Mouse (Mus musculus): ENCODE measurements at regions not wholly inside any gene's neighbourhood (a gene's known extent, or its start where the extent isn't known, plus 50 kb on each side); places are given as distances from the start of the nearest gene placed in this dataset.
A peak's percentile ranks its signal among the peaks of the same experiment; 100 is the strongest.

DNA sequence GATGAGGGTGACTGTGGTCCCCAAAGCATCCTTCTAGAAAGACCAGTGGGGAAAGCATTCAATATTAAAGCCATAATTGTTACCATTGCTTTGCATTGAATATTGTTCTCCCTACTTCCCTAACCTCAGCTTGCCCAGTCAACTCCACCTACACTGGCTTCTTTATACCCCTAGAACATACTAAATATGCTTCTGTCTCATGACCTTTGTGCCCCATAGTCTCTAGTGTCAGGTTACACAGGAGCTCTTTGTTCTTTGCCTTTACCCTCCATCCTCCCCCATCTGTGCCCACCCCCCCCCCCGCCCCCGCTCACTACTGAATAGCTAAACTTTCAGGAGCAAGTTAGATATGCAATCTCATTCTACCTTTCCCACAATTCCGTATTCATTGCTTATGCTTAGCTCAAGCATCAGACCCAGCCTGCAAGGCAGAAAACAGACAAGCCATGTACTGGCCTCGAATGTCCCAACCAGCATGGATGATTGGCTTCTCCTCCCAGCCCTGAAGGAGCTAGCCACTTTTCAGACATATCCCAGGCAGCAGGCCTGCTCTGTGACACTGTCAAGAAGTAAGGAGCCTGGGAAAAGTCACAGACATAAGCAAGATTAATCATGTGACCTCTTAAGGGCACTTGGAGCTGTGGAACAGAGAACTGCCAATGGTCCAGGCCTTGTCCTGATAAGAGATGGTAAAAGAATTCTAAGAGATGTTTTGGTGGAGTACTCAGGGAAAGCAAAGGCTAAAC, 410.4 kb downstream of the Insc start:
- DNase-seq (ENCODE audit: extremely low spot score in 1 of 2, low spot score in 1 of 2) = no peak

DNA sequence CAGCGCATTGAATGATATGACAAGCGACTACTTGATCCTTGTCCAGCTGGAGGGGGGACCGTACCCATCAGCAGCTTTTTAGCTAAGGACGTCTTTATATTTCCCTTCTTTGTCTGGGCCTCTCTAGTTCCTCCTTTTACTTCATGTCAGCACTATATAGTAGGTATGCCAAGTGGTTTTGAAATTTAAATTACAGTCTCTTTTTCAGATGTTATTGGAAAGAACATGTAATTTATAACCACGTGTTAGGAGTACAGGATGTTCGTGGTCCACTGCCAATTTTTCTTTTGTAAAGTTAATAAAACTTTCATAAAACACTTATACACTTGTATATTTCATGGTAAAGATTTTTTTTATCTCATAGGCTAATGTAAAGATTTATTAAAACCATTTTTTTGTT, 426.5 kb downstream of the Insc start:
- no peak for DNase-seq (ENCODE audit: extremely low spot score in 1 of 2, low spot score in 1 of 2)

DNA sequence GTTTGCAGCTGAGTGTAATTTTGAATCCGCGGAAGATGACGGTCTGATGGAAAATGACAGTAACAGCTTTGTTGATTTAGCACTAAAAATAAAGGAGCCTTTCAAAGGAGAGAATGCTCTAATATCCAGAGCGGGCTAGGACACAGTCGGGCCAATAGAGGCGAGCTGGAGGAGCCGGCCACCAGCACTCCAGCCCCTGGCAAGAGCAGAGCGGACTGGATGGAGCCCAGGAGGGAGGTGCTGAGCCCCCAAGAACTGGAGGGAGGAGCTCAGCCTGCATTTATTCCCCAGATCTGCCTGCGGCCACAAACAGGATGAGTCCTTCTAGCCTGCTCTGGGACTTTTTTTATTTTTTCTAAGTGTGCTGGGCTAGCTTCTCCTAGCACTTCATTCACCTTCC, 426.9 kb downstream of the Insc start:
- peak in 1 of 2 experiments; percentile 18 for DNase-seq (ENCODE audit: extremely low spot score in 1 of 2, low spot score in 1 of 2)

DNA sequence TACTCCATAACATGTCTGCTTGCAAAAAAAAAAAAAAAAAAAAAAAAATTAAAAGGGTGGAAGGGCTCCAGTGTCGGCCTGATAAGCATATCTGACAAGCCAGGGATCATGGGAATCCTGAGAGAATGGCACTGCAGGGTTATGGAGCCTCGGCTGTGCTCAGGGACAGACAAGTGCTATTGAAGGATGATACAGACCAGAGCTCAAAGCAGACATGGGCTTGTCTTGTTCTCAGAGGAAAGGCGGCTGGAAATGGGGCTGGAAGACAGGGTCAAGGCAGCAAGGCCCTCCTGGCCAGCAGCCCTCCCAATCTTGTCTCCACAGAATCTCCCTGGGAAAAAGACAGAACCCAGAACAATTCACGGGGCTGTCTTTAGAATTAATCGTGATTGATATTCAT, 449.0 kb downstream of the Insc start:
- no peak for DNase-seq (ENCODE audit: extremely low spot score in 1 of 2, low spot score in 1 of 2)

DNA sequence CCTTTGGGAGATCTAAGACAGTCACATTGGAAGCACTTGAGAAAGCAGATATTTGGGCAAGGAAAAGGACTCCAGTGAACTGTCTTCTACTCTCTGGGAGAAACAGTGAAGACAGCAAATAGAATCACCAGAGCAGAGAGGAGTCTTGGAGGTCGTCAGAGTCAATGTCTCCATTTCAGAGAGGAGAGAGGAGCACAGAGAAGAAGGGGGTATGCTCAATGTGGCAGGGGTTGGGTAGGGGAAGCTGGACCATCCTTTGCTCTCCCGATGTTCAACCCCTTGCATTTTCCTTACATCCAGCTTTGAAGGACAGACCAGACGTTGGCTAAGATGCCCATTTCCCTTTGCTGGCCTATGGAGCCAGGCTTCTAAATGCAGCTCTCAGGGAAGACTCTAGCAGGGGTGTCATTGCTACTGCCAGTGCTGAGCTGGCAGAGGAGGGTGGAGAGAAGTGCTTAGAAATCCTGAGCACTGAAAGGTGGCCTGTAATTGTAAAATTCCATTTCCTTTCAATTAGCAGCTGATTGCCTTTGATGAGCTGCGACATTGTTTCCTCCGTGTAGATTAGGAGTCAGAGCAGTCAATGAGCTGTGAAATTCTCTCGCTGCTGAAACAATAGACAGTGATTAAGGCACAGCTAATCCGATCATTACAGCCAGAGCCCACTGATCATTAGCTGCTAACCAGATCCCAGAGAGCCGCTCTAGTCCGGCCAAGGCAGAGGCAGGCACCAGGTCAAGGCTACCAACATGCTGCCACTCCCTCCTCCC, 449.7 kb downstream of the Insc start:
- no peak for DNase-seq (ENCODE audit: extremely low spot score in 1 of 2, low spot score in 1 of 2)

DNA sequence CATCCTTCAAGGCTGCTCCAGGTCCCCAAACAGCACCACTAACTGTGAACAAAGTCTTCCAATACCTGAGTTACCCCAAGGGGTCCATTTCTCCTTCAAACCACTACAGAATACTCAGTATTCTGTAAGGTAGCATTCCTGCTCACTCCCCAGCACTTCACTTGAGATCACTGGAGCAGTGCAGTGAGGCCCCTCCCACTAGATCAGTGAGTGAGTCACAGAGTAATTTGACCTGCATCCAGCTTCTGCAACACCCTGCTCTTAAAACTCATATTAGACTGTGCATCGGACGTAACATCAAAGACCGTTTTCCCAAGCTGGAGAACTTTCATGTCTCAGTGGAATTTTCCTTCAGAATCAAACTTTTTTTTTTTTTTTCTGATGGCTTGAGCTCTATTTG, 461.4 kb downstream of the Insc start:
- no peak for DNase-seq (ENCODE audit: extremely low spot score in 1 of 2, low spot score in 1 of 2)

DNA sequence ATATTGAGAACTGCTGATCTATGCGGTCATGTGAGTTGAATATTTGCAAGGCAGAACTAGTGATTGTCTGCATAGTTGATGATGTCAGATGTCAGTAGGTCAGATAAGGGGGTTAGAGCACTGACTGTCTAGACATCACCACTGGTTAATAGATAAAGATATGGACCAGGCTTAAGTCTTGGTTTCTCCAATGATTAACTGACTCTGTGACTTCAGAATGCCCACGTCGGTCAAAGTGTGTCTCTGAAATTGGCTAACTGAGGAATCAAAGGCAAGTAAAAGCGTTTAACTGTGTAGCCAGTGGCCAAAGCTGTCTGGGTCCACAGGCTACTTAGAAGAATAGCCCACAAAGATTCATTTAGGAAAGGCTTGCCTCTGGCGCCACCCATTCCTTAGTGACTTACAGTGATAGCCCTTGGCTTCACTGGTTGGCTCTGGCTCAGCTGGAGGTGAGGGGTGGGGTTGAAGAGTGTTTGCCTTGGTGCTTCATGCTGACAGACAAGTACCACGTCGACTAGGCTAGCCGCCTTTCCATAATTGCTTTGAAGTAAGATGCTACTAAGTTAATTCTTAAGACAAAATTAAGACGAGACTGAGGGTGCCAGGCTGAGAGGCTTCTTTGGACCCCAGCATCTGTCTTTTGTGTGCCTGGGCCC, 463.1 kb downstream of the Insc start:
- no peak for DNase-seq (ENCODE audit: extremely low spot score in 1 of 2, low spot score in 1 of 2)

DNA sequence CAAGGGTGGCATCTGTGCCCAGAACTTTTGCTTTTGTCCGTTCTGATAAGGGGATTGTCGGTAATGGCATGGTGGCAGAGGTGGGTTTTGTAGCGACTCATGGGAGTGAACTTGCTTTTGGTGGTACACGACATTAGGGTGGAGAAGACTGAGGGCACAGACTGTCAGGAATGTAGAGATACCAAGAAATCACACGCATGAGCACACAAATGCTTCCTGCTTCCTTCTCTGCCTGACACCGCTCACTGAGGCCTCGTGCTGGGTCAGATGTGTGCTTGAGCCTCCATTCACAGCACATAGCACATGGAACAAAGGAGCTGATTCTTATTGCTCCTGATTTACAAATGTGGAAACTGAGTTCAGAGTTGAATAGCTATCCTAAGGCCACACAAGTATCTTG, 465.3 kb downstream of the Insc start:
- no peak for DNase-seq (ENCODE audit: extremely low spot score in 1 of 2, low spot score in 1 of 2)

DNA sequence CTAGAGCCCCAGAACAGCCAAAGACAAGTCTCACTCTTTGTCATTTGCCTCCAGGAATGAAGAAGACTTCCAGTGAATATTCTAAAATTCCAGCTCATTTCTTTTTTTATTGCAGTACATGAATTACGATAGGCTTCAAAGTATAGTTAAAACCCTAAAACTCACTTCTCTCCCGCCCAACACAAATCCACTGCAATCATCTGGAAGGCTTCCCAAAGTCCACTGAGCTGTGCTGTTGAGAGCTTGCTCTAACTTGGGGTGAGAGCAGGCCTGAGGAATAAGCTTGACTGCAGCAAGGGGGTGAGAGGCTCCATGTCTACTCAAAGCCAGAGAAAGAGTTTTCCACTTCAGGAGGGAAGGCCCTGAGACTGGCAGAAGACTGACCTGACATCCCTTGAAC, 466.5 kb downstream of the Insc start:
- no peak for DNase-seq (ENCODE audit: extremely low spot score in 1 of 2, low spot score in 1 of 2)

DNA sequence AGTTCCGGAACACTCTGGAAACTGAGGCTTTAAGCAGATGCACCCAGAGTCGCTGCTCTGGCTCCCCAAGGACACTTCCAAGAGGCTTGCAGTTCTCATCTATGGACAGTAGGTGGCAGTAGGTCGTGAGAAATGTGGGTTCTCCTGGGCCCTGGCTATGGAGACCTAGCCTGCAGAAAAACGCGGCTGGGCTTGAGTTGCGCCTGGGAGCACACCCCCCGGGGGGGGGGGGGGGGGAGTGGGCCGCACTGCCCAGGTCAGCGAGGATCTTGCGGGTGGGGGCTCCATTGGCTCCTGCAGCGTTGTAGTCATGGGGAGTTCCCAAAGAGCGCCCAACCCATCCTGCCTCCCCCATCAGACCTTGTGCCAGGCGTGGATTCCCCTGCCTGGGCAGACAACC, 473.3 kb downstream of the Insc start:
- DNase-seq (ENCODE audit: extremely low spot score in 1 of 2, low spot score in 1 of 2) = peak; percentile 56 to 67

DNA sequence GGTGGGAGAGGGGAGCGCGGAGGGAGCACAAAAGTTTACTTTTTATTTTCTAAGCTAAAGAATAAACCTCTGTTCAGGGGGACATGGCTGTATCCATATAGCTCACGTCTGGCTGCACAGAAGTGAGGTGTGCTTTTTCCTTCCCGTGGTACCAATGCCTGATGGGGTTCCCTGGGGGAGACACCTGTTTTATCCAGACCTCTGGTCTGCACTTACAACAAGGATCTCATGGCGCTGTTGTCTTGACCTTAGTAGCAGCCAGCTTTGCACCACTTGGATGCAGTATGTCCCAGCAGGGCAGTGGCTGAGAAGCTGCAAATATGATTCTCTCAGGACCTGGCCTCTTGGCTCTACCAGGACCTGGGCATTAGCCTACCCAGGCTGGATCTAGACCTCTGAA, 473.8 kb downstream of the Insc start:
- DNase-seq (ENCODE audit: extremely low spot score in 1 of 2, low spot score in 1 of 2) = no peak

DNA sequence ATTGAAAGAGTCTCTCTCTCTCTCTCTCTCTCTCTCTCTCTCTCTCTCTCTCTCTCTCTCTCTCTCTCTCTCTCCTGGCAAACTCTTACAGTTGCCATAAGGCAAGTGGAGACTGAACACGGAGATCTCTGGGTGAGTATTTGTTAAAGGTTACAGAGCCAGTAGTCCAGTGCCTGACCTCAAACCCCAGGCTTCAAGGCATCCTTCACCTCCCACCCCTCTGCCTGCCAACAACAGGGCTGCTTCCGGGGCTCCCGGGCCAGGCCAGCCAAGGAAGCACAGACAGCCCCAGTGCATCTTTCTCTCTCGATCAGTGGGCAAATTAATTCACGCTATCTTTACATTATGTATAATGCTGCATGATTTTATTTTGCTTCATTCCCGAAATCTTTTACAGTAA, 474.2 kb downstream of the Insc start:
- no peak for DNase-seq (ENCODE audit: extremely low spot score in 1 of 2, low spot score in 1 of 2)

DNA sequence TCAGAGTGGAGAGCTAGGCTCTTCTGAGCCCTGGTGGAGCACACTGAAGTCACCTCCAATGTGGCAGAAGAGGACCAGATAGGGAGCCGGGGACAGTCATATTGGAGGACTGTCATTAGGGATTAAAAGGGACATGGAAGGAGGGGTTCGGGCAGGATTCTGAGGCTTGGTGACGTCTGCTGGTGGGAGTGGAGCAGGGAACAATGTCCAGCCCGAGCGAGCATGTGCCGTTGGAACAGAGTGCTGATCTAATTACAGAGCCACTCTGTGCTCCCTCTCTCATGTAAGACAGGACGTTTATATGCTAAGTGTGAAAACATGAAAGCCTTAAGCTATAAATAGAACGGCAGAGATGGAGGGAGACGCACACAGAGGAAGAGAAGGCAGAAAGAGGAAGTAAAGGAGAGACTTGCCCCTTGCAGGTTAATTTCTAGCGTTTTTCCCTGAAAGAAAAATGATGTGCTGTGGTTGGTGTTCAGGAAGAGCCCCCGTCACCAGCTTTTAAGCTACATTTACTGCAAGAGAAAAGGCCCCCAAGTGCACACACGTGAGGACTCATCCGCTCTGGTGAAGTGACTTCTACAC, 475.2 kb downstream of the Insc start:
- DNase-seq (ENCODE audit: extremely low spot score in 1 of 2, low spot score in 1 of 2) = no peak

DNA sequence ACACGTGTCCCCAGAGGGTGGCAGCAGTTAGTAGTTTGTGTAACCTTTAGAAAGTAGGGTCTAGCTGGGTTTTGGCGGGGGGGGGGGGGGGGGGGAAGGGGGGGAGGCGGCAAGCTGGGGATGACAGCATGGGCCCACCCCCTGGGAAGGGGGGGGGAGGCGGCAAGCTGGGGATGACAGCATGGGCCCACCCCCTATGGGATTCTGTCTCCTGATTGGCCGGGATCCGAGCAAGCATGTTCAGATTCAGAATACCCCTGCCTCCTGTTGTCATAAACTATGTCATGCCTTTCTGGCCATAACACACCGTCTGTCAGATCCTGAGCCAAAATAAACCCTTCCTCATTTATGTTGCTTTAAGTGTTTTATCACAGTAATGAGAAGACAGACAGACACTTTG, 479.1 kb downstream of the Insc start:
- DNase-seq (ENCODE audit: extremely low spot score in 1 of 2, low spot score in 1 of 2) = no peak

DNA sequence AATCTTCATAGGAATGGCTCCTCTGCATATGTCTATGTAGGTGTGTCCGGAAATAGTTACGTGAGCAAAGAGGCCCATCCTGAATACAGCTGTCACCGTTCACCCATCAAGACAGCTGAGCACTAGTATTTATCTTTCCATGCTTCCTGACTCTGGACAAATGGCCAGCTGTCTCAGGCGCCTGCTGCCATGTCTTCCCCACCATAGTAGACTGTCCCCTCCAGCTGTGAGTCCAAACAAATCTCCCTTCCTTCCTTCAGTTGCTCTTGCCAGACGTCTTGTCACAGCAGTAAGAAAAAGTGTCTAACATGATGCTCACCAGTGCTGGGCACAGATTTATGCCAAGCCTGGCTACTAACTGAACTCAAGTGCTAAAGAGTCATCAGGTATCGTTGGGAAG, 487.0 kb downstream of the Insc start:
- DNase-seq (ENCODE audit: extremely low spot score in 1 of 2, low spot score in 1 of 2) = no peak

DNA sequence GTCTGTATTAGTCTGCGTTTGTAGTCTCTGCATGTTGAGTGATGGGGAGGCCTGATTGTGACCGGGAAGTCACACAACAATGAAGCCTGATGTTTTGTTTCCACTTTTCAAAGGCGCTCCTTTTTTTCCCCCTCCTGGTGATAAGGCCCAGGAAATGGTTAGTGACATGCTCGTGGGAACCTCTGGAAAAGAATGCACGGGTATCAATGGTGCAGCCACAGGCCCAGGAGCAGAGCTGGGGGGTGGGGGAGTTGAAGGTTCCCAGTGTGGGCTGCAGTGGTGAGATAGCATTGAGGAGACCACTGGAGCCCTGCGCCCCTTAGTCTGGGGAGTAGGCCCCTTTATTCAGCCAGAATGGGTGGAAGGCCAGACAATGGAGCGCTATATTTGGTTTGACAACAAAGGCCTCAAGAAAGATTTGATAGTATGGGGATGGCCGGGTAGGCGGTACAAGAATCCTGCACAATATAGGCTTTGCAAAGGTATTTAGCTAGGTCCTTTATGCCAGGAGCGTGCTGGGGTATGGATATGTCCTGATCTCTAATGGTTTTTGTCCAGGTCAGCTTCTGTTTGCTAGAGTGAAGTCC, 490.4 kb downstream of the Insc start:
- DNase-seq (ENCODE audit: extremely low spot score in 1 of 2, low spot score in 1 of 2) = no peak

DNA sequence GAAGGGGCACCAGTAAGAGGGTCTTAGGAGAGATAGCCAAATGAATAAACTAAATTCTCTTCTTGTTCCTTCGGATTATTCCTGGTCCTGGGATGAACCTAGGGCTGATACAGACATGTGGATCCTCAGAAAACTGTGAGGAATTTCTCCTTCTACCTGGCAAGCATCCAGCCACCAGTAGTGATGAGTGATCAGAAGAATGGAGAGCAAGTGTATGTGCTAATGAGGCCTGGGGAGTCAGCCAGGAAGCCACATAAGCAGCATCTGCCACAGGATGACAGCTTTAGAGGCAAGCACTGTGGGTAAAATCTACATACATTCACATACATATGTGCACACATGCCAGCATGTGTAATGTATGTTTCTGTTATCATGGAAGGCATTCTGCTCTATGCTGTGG, 493.6 kb downstream of the Insc start:
- no peak for DNase-seq (ENCODE audit: extremely low spot score in 1 of 2, low spot score in 1 of 2)

DNA sequence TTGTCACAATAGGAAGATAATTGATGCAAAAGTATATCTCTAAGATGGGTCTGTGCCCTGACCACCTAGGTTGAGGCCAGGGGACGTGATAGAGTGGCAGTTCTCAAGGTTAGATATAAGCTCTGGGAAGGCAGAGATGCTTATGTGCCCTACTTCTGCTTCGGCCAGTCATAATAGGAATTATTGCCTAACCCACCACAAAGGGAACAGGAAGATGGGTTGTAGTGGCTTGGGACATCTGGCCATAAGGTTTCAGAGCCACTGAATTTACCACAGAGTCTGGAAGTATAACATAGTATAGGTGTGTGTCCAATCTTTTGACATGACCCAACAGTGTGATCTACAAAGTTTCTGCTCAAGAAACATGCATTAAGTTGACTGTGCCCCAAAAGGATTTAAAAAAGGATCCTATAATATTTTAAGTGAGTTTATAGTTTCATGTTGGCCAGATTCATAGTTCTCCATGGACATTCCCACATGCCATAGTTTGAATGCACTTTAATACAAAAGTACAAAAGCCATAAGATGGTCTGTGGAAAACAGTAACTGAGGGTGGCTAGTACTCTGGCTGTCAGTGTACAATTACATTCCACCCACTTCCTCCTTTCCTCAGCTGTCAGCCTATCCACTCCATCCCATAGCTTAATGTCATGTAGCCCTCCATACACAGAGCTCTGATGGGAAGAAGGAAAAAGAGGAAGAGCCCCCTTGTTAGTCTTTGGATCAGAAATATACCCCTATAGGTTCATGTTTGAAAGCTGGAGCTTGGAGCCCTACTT, 508.3 kb downstream of the Insc start:
- no peak for DNase-seq (ENCODE audit: extremely low spot score in 1 of 2, low spot score in 1 of 2)

DNA sequence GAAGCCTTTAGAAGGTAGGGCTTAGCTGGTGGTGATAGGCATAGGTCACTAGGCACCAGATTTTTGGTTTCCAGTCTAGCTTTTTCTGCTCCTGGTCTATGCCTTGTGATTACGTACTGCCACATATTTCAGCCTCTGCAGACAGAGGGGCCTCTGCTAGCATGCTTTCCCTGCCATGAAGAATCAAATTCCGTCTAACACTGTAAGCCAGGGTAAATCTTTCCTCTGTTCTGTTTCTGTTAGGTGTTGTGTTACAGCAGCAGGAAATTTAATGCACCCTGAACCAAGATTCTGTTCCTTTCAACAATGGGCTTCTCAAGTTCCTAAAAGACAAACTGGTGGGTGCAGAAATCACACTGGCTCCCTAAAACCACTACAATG, 508.9 kb downstream of the Insc start:
- no peak for DNase-seq (ENCODE audit: extremely low spot score in 1 of 2, low spot score in 1 of 2)

DNA sequence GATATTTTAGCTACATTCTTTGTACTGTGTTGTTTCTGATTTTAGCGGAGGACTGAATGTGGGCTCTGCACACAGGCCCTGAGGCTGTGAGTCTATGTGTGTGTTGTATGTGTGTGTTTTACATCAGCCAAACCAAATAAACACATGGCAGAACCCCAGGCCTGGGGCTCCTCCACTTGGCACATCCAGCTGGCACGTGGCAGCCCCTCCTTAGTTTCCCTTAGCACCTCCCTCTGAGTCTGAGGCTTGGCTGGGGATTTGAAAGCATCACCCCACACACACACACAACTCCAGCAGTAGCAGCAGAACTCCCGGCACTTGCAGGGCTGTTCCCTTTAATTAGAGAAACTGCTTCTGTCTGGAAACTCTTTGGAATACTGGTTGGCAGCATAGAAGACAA, 515.1 kb downstream of the Insc start:
- no peak for DNase-seq (ENCODE audit: extremely low spot score in 1 of 2, low spot score in 1 of 2)
